Mouse (Mus musculus) lung, embryonic 14.5 days (tissue): ENCODE data around the gene Fgfr2. TPM values are rescaled to one million over a fixed set of nuclear protein-coding genes. Genes with fewer than 3 reads are reported as not detected.

Experiments used
- ATAC-seq: fragments of 200-750 bp; cut with Nextera tagmentation; 2 replicates; pipeline ENCODE4 v1.8.0; 2017; ENCODE audit warnings: mild to moderate bottlenecking, moderate TSS enrichment, moderate library complexity; ENCODE audit not compliant: insufficient read depth
- DNase-seq: peaks from one replicate; pipeline ENCODE4 v3.0.0-alpha.2; 2015
- H3K27ac ChIP-seq: fragments of 300-500 bp; sonication (generic); 2 replicates; pipeline ENCODE4 v1.5.1; 2014; ENCODE audit warnings: low read depth, mild to moderate bottlenecking, moderate library complexity
- H3K27me3 ChIP-seq: fragments of 300-500 bp; sonication (generic); 2 replicates; pipeline ENCODE4 v1.6.1; 2014; ENCODE audit warnings: low read length, control low read depth; ENCODE audit not compliant: insufficient read depth
- H3K36me3 ChIP-seq: fragments of 300-500 bp; sonication (generic); 2 replicates; pipeline ENCODE4 v1.6.1; 2014; ENCODE audit warnings: control low read depth; ENCODE audit not compliant: insufficient read depth
- H3K4me1 ChIP-seq: fragments of 300-500 bp; sonication (generic); 2 replicates; pipeline ENCODE4 v1.6.1; 2014; ENCODE audit warnings: antibody characterized with exemption, control low read depth; ENCODE audit not compliant: insufficient read depth
- H3K4me2 ChIP-seq: fragments of 300-500 bp; sonication (generic); 2 replicates; pipeline ENCODE4 v1.6.1; 2014; ENCODE audit warnings: mild to moderate bottlenecking
- H3K4me3 ChIP-seq: fragments of 300-500 bp; sonication (generic); 2 replicates; pipeline ENCODE4 v1.5.1; 2014; ENCODE audit warnings: low read depth, low read length
- H3K9ac ChIP-seq: fragments of 300-500 bp; sonication (generic); 2 replicates; pipeline ENCODE4 v1.6.1; 2014
- H3K9me3 ChIP-seq: fragments of 300-500 bp; sonication (generic); 2 replicates; pipeline ENCODE4 v1.6.1; 2016; ENCODE audit warnings: low read depth, low read length, control low read depth
- CTCF ChIP-seq: IDR thresholded peaks from 2 replicates; pipeline ENCODE4 v1.5.1; 2016; ENCODE audit warnings: antibody characterized with exemption, low read depth
- WGBS: fragments of 180-500 bp; shearing (Covaris S2); extraction: QIAGEN DNeasy Blood & Tissue Kit; methylation state at CpG from one replicate; pipeline ENCODE4 v1.1.7; 2014; 5-methylcytosine and 5-hydroxymethylcytosine counted together
- polyA plus RNA-seq: library from polyadenylated mRNA; unstranded; fragments of >200 nt; fragmentation: Nextera tagmentation; extraction: Ambion mirVana; gene quantifications from 2 replicates; pipeline ENCODE4 v1.2.1, GENCODE M21; 2014

Fgfr2 gene
- polyA plus RNA-seq, 1 experiment from 2014 or later, result 179 TPM

DNA sequence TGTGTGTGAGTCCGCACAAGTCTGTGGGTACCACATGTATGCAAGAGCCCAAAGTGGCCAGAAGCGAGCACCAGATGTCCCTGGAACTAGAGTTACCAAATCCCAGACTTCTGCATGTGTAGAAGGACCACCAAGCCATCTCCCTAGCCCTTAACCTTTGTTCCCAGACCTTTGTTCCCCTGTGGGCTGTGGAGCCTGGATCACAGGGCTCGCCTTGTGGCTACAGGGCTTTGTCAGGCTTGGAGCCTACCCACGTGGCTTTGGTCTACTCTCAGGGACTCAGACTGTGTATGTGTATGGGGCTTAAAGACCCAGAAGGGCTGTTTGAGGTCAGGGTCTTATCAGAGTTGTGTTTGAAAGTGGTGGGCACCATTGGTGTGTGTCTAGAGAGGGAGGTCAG lies 2434.5 kb downstream of the Fgfr2 start:
- Histone ChIP-seq H3K4me1 (peaks cover 6% of the 10 kb centered on the region; the same call in 1 of the 2 replicates), H3K9me3 (no peaks in the 10 kb centered on the region), H3K4me2 (no peak overlapping the region), H3K36me3 (no peaks in the 10 kb centered on the region), H3K9ac (no peak overlapping the region), H3K4me3 (no peak overlapping the region), H3K27me3 (no peaks in the 10 kb centered on the region), H3K27ac (peak overlapping the region; percentile 71)
- 71% methylated on average over 4 of the region's 4 CpGs for WGBS
- ATAC-seq, result no peak
- DNase-seq, result no peak
- no peak for TF ChIP-seq CTCF

DNA sequence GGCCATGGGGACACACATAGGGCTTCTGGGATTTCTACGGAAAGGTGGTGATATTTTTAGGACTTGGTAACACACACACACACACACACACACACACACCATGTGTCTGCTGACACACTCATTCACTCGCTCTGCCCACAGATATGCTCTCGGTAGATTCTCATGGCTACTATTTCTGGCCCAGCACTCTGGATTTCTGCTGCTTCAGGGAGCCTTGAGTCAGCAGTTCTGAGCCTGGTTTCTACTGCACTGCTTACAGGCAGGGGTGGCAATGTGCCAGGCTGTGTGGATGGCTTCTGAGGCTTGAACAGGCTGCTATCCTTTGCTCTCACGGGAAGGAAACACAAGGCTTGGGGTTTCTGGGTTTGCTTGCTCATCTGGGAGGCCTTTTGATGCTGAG lies 2441.4 kb downstream of the Fgfr2 start:
- H3K9ac ChIP-seq, result no peak overlapping the region
- no peak overlapping the region for H3K27ac ChIP-seq
- no peaks in the 10 kb centered on the region for H3K36me3 ChIP-seq
- ATAC-seq (no peak), DNase-seq (peak; percentile 75)
- WGBS, result 50% methylated on average over 4 of the region's 4 CpGs
- no peaks in the 10 kb centered on the region for H3K9me3 ChIP-seq
- H3K4me3 ChIP-seq, result no peak overlapping the region
- H3K4me2 ChIP-seq, result no peak overlapping the region
- no peaks in the 10 kb centered on the region for H3K27me3 ChIP-seq
- no peaks in the 10 kb centered on the region for H3K4me1 ChIP-seq
- no peak for TF ChIP-seq CTCF

DNA sequence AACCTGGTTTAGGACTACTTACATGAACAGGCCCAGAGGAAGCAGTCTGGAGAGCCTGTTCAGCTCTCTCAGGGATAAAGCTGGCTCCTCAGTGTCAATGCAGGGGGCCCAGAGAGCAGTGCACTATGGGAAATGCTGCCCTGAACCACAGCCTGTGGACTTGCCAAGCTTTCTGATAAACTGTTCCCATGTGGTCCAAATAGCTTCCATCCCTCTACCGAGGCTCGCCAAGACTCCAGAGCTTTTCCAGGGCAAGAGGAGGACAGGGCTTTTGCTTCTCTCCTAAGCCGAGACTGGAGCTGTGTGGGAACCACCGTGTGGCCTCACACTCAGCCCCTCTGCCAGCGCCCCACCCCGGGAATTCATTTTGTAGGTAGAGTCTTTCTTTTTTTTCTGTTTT lies 2444.7 kb downstream of the Fgfr2 start:
- no peak for TF ChIP-seq CTCF
- ATAC-seq (no peak), DNase-seq (no peak)
- Histone ChIP-seq H3K9me3 (no peaks in the 10 kb centered on the region), H3K4me2 (no peak overlapping the region), H3K4me1 (no peaks in the 10 kb centered on the region), H3K27ac (no peak overlapping the region), H3K4me3 (no peak overlapping the region), H3K9ac (no peak overlapping the region), H3K27me3 (no peaks in the 10 kb centered on the region), H3K36me3 (no peaks in the 10 kb centered on the region)
- 79% methylated on average over 6 of the region's 6 CpGs for WGBS

DNA sequence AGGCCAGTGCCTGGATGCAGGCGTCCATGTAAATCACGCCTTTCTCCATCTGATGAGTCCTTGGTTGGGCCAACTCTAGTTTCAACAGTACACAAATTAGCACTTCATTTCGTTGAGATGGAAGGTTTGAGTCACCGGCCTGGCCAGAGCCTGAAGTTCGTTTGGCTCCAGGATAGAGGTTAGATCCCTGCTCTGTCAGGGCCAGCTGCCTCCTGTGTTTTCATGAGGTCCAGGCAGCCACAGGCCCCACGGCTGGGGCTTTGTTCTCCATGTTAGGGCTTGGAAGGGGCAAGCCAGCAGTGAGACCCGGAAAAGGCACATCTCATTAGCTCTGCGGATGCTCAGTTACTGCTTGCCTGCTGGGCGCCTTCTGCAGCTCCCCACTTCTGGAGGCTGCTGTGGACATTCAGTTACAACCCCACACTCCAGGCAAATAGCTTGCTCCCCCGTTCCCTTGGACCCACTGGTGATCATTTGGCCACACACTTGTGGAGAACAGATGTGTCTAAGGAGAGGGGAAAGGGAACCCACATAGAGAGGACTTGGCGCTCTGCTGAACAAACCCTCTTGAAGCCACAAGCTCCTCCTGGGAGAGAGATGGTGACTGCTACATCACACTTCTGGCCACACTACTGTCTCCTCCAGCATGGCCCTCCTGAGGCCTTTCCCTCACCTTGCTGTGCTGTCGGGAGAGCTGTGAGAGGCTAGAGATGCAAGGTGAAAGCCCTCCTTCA lies 2445.4 kb downstream of the Fgfr2 start:
- Histone ChIP-seq H3K4me1 (no peaks in the 10 kb centered on the region), H3K27ac (peak overlapping the region; percentile 20; the same call in 1 of the 2 replicates), H3K4me3 (no peak overlapping the region), H3K27me3 (no peaks in the 10 kb centered on the region), H3K9me3 (no peaks in the 10 kb centered on the region), H3K9ac (no peak overlapping the region), H3K4me2 (no peak overlapping the region), H3K36me3 (no peaks in the 10 kb centered on the region)
- WGBS, result 71% methylated on average over 12 of the region's 12 CpGs
- no peak for TF ChIP-seq CTCF
- DNase-seq (no peak), ATAC-seq (no peak)

DNA sequence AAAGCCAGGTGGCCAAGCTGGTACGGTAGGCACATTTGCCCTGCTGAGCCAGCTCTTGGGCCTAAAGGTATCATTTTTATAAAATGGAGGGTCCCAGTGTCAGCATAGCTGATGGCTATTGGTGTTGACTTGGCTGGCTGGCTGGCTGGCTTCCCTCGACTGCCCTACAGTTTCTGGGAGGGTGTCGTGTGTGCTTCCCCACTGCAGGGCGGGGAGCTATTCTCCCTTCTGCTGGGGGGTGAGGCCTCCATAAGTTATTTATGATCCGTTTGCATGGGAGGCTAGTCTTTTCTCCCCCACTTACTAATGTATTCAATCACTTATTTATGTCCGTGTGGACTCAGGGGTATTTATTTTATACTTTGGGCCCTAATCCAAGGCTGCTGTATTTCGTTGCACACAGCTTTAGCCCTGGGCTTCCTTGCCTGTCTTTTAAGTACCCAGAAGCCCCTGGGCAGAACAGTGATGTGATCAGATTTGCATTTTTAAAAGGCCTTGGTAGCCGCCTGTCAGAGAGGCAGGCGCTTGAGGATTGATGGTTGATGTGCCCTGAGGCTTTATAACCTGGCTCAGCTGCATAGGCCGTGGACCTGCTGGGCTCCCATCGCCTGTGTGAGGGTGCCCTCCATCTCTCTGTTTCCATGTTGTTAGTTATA lies 2446.1 kb downstream of the Fgfr2 start:
- Histone ChIP-seq H3K4me1 (no peaks in the 10 kb centered on the region), H3K9me3 (no peaks in the 10 kb centered on the region), H3K27me3 (no peaks in the 10 kb centered on the region), H3K4me3 (no peak overlapping the region), H3K36me3 (no peaks in the 10 kb centered on the region), H3K9ac (no peak overlapping the region), H3K27ac (no peak overlapping the region), H3K4me2 (no peak overlapping the region)
- WGBS, result 62% methylated on average over 11 of the region's 11 CpGs
- no peak for DNase-seq
- TF ChIP-seq CTCF, result no peak
- no peak for ATAC-seq

DNA sequence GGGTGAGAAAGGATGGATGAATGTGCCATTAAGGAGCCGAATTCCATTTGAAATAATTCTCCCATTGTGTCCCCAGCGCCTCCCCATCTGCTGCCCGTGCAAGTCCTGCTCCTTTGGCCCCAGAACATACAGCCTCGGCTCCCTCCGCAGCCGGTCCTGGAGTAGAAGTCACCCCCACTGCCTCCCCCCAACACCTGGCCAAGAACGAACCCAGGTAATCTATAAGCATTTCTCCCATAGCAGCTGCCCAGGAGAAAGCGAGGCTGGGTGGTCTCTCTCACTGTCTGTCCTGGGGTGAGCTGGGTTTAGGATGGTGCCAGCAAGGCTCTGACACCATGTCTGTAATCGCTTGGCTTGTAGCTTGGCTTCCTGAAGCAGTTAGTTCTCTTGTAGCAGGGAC lies 2448.6 kb downstream of the Fgfr2 start:
- no peak overlapping the region for H3K4me2 ChIP-seq
- no peak overlapping the region for H3K9ac ChIP-seq
- ATAC-seq (no peak), DNase-seq (no peak)
- peaks cover 17% of the 10 kb centered on the region for H3K4me1 ChIP-seq
- H3K4me3 ChIP-seq, result no peak overlapping the region
- WGBS, result 66% methylated on average over 9 of the region's 9 CpGs
- H3K27me3 ChIP-seq, result no peaks in the 10 kb centered on the region
- no peak for TF ChIP-seq CTCF
- no peaks in the 10 kb centered on the region for H3K9me3 ChIP-seq
- H3K36me3 ChIP-seq, result no peaks in the 10 kb centered on the region
- peak overlapping the region; percentile 9; the same call in 1 of the 2 replicates for H3K27ac ChIP-seq
